In the genomic region with DNA sequence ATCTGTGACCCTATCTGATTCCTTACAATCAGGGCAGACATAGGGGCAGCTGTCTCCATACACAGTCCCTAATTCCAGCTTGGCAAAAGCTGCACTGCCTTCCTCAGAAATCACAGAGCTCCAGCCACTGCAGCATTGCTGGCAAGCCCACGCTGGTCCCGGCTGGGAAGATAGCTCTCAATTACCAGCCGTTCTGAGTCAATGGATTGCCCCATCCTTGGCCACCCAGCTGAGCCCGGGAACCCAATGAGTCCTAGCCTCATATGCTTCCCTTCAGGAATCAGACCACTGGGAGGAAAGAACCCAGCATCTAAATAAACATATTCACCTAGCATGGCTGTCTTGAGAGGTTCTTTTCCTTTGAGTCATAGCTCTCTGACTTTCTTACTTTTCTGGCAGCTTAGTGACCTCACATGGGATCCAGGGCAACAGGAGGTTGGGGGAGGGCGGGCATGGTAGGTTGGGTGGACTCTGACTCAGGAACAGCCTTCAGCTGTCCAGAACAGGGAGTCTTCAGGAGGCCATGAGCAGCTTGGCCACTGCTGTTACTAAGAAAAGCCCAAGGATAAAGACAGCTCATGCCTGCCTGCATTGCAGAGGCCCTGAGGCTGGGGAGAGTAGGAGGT, we compare ENCODE assay signal across 13 mouse cellular contexts.
A peak's percentile ranks its signal among the peaks of the same experiment; 100 is the strongest.
DNase-seq lines count a peak whose midpoint lies in the region; ATAC-seq and TF ChIP-seq lines count a peak whose summit lies in the region.
"Had no signal": no experiment of that assay in that cellular context is flagged by ENCODE, and none has a peak within 500 bp of the region (broad histone marks: within the 10 kb centered on the region; RNA-seq: fewer than 3 reads in every experiment).

No protein-coding gene starts in this region.

- no peaks in the 10 kb centered on the region for H3K36me3 ChIP-seq in kidney, embryonic 14.5 days (ENCODE audit: control insufficient read depth, insufficient read depth, low read length)
- H3K36me3 ChIP-seq: limb, embryonic 13.5 days; stomach, embryonic 15.5 days had no signal

- WGBS in kidney, embryonic 14.5 days = 50% methylated on average over 5 of the region's 5 CpGs

- H3K4me2 ChIP-seq in kidney, embryonic 14.5 days (replicated peaks; ENCODE audit: low read depth, low read length) = no peak overlapping the region
- H3K4me2 ChIP-seq: limb, embryonic 13.5 days; stomach, embryonic 15.5 days had no signal

- no peak overlapping the region for H3K4me3 ChIP-seq in kidney, embryonic 14.5 days (ENCODE audit: low read length)
- H3K4me3 ChIP-seq in embryonic fibroblast, embryonic 13.5 days (ENCODE audit: insufficient read depth, low read length) = no peak overlapping the region
- H3K4me3 ChIP-seq: limb, embryonic 13.5 days; stomach, embryonic 15.5 days had no signal

- no peak overlapping the region for H3K9ac ChIP-seq in kidney, embryonic 14.5 days (ENCODE audit: low read depth, low read length)
- H3K9ac ChIP-seq: limb, embryonic 13.5 days; stomach, embryonic 15.5 days had no signal

- DNase-seq in kidney, postnatal 14 days = peak; percentile 14
- DNase-seq in 3T3-L1 (ENCODE audit: low read depth, low spot score) (peak; percentile 56), NIH3T3 (ENCODE audit: low read depth) (peak; percentile 93)
- DNase-seq in retina, embryonic 14.5 days (ENCODE audit: low spot score) = no peak
- no peak for DNase-seq in layer of hippocampus, adult 11-12 months (ENCODE audit: low spot score)
- DNase-seq: cerebellum, adult 11 months; layer of hippocampus, adult 9-11 months; midbrain, embryonic 14.5 days; right cerebral cortex, postnatal 4 days had no signal

- no peak for ATAC-seq in kidney, embryonic 14.5 days (ENCODE audit: low FRiP score, low TSS enrichment)

- no peak for TF ChIP-seq CTCF in embryonic fibroblast, embryonic 13.5 days (IDR thresholded peaks at IDR 0.05; ENCODE audit: borderline replicate concordance, insufficient read depth, low read length)

- H3K9me3 ChIP-seq in kidney, embryonic 14.5 days (ENCODE audit: control insufficient read depth, low read length) = no peaks in the 10 kb centered on the region
- H3K9me3 ChIP-seq: limb, embryonic 13.5 days; stomach, embryonic 15.5 days had no signal

- H3K27ac ChIP-seq in kidney, embryonic 14.5 days (ENCODE audit: low read depth, low read length) = no peak overlapping the region
- peak overlapping the region; percentile 54 for H3K27ac ChIP-seq in embryonic fibroblast, embryonic 13.5 days (ENCODE audit: insufficient read depth, low read length)
- H3K27ac ChIP-seq: limb, embryonic 13.5 days; stomach, embryonic 15.5 days had no signal

- no peaks in the 10 kb centered on the region for H3K4me1 ChIP-seq in kidney, embryonic 14.5 days (ENCODE audit: control insufficient read depth, insufficient read depth, low read length)
- H3K4me1 ChIP-seq in embryonic fibroblast, embryonic 13.5 days (ENCODE audit: control insufficient read depth, insufficient read depth, low read length) = peaks cover 3% of the 10 kb centered on the region; the same call in 1 of the 2 replicates
- H3K4me1 ChIP-seq: stomach, embryonic 15.5 days had no signal

- H3K27me3 ChIP-seq in kidney, embryonic 14.5 days (ENCODE audit: control insufficient read depth, insufficient read depth, low read length) = no peaks in the 10 kb centered on the region
- H3K27me3 ChIP-seq: limb, embryonic 13.5 days; stomach, embryonic 15.5 days had no signal

- no peak for TF ChIP-seq POLR2A in embryonic fibroblast, embryonic 13.5 days (IDR thresholded peaks at IDR 0.05; ENCODE audit: low read depth, low read length)

Comparison
In these comparisons a context has a peak if more than half of its experiments do, and no peak if none do; other contexts are left out.
1. DNase-seq: peak in kidney, postnatal 14 days (single experiment), 3T3-L1 (single experiment) and NIH3T3 (single experiment); none in retina, embryonic 14.5 days (single experiment) and layer of hippocampus, adult 11-12 months (single experiment).